Mouse (Mus musculus): ENCODE measurements around the gene Tmem178. TPM values are rescaled to one million over a fixed set of nuclear protein-coding genes. Genes with fewer than 3 reads are reported as not detected.

Tmem178 gene
- under 1 TPM in 1 of 2 experiments, not detected in 1; 0.37 TPM for total RNA-seq (2023)

GRCm38 (mm10) chr17:80944530-80945198 is at the start of gene Tmem178:
Gene Tmem178, plus strand, starts transcription at chr17:80944632.

Other genes starting within 250 kb of the Tmem178 start
- gene Map4k3, start 216.1 kb upstream of the Tmem178 start, total RNA-seq (2023), result 10 to 100 TPM; 30.1 to 31.3 TPM
- 1 to 10 TPM; 4.9 to 5.8 TPM for gene Thumpd2, start 120.5 kb downstream of the Tmem178 start, total RNA-seq (2023)

Data from monocyte, adult 59 days (primary cell).